Comparison of ENCODE assay signal across 19 mouse cellular contexts in genomic region chr4:43869821-43870220, GRCm38 (mm10). TPM values are rescaled to one million over a fixed set of nuclear protein-coding genes. Genes with fewer than 3 reads are reported as not detected.
DNase-seq lines count a peak whose midpoint lies in the region; ATAC-seq lines count a peak whose summit lies in the region.
"Had no signal": no experiment of that assay in that cellular context is flagged by ENCODE, and none has a peak within 500 bp of the region (broad histone marks: within the 10 kb centered on the region; RNA-seq: fewer than 3 reads in every experiment).

No protein-coding gene starts in this region.

- no peaks in the 10 kb centered on the region for H3K27me3 ChIP-seq in intestine, embryonic 14.5 days (replicated peaks; ENCODE audit: control insufficient read depth, insufficient read depth, low read length)
- H3K27me3 ChIP-seq in intestine, embryonic 15.5 days (replicated peaks) = no peaks in the 10 kb centered on the region; the same call in 1 of the 2 replicates
- H3K27me3 ChIP-seq: embryonic facial prominence, embryonic 15.5 days; heart, embryonic 13.5 days had no signal

- no peak for ATAC-seq in intestine, embryonic 14.5 days (replicated peaks; ENCODE audit: low FRiP score, low TSS enrichment, low read depth)
- ATAC-seq in intestine, embryonic 15.5 days = no peak
- ATAC-seq: forebrain, embryonic 14.5 days had no signal

- H3K27ac ChIP-seq in intestine, embryonic 14.5 days (ENCODE audit: low read depth) = no peak overlapping the region
- no peak overlapping the region for H3K27ac ChIP-seq in intestine, embryonic 15.5 days
- H3K27ac ChIP-seq: embryonic facial prominence, embryonic 15.5 days; forebrain, embryonic 10.5 days; gastrocnemius, adult 2 months; heart, embryonic 13.5 days; hindbrain, embryonic 10.5 days; hindbrain, embryonic 14.5 days had no signal

- peaks cover 3% of the 10 kb centered on the region; the same call in 1 of the 2 replicates for H3K4me1 ChIP-seq in intestine, embryonic 14.5 days (replicated peaks; ENCODE audit: control insufficient read depth, insufficient read depth, low read length)
- no peaks in the 10 kb centered on the region for H3K4me1 ChIP-seq in intestine, embryonic 15.5 days (replicated peaks)

- no peak overlapping the region for H3K9ac ChIP-seq in intestine, embryonic 14.5 days (ENCODE audit: low read length)
- H3K9ac ChIP-seq in intestine, embryonic 15.5 days = no peak overlapping the region
- H3K9ac ChIP-seq: embryonic facial prominence, embryonic 15.5 days; heart, embryonic 13.5 days; hindbrain, embryonic 14.5 days had no signal

- DNase-seq in intestine, embryonic 14.5 days (ENCODE audit: low spot score) = peak; percentile 21
- peak; percentile 38 for DNase-seq in ovary, adult 18-20 months (ENCODE audit: low spot score)
- no peak for DNase-seq in ovary, postnatal 14 days (ENCODE audit: low spot score)
- peak; percentile 52 for DNase-seq in lung, postnatal 36 days
- no peak for DNase-seq in Muller cell, postnatal 12 days (ENCODE audit: inconsistent ontology term)
- DNase-seq: cerebellum, adult 2 months; cerebellum, postnatal 10 days; gastrocnemius, adult 2 months; gastrocnemius, postnatal 25 days had no signal

- no peak overlapping the region for H3K4me3 ChIP-seq in intestine, embryonic 14.5 days (ENCODE audit: low read depth, low read length)
- H3K4me3 ChIP-seq in intestine, embryonic 15.5 days (replicated peaks) = no peak overlapping the region
- H3K4me3 ChIP-seq: embryonic facial prominence, embryonic 15.5 days; erythroblast, embryonic 14.5 days; forebrain, embryonic 10.5 days; gastrocnemius, adult 2 months; heart, embryonic 13.5 days; hindbrain, embryonic 10.5 days had no signal

- no peaks in the 10 kb centered on the region for H3K9me3 ChIP-seq in intestine, embryonic 14.5 days (ENCODE audit: control insufficient read depth, low read length)
- H3K9me3 ChIP-seq in intestine, embryonic 15.5 days = no peaks in the 10 kb centered on the region
- H3K9me3 ChIP-seq: embryonic facial prominence, embryonic 15.5 days had no signal

- WGBS in intestine, embryonic 14.5 days = 68% methylated on average over 10 of the region's 10 CpGs
- 71% methylated on average over 10 of the region's 10 CpGs for WGBS in intestine, embryonic 15.5 days

- H3K4me2 ChIP-seq in intestine, embryonic 14.5 days (ENCODE audit: low read length) = no peak overlapping the region
- no peak overlapping the region for H3K4me2 ChIP-seq in intestine, embryonic 15.5 days (replicated peaks)
- H3K4me2 ChIP-seq: embryonic facial prominence, embryonic 15.5 days; heart, embryonic 13.5 days; hindbrain, embryonic 14.5 days had no signal

- no peaks in the 10 kb centered on the region for H3K36me3 ChIP-seq in intestine, embryonic 14.5 days (ENCODE audit: control insufficient read depth, insufficient read depth, low read length)
- H3K36me3 ChIP-seq in intestine, embryonic 15.5 days = no peaks in the 10 kb centered on the region
- H3K36me3 ChIP-seq: embryonic facial prominence, embryonic 15.5 days; forebrain, embryonic 10.5 days; heart, embryonic 13.5 days; hindbrain, embryonic 10.5 days had no signal

RNA-seq across cellular contexts. Expression of gene Reck, which starts 5.5 kb away (rescaled TPM):
- 27.6 and 30.8 TPM in 2 replicates for polyA plus RNA-seq in intestine, embryonic 14.5 days (2014; fragmentation: Nextera tagmentation; extraction: Ambion mirVana)
- 16.4 and 17.0 TPM in 2 replicates for polyA plus RNA-seq in intestine, embryonic 15.5 days (2015; fragmentation: Nextera tagmentation; extraction: Ambion mirVana)
- polyA plus RNA-seq: erythroblast, embryonic 14.5 days had no signal

RNA-seq across cellular contexts. Expression of gene Olfr155, which starts 18.5 kb away (rescaled TPM):
- not detected in 2 replicates for polyA plus RNA-seq in intestine, embryonic 14.5 days (2014; fragmentation: Nextera tagmentation; extraction: Ambion mirVana)
- not detected in 2 replicates for polyA plus RNA-seq in intestine, embryonic 15.5 days (2015; fragmentation: Nextera tagmentation; extraction: Ambion mirVana)
- polyA plus RNA-seq: cerebellum, adult 2 months; embryonic facial prominence, embryonic 11.5 days; erythroblast, embryonic 14.5 days; forebrain, embryonic 10.5 days; forebrain, embryonic 14.5 days; heart, embryonic 13.5 days; heart, postnatal 0 days; hindbrain, embryonic 10.5 days; hindbrain, embryonic 14.5 days had no signal

RNA-seq across cellular contexts. Expression of gene Olfr157, which starts 29.8 kb away (rescaled TPM):
- not detected in 2 replicates for polyA plus RNA-seq in intestine, embryonic 14.5 days (2014; fragmentation: Nextera tagmentation; extraction: Ambion mirVana)
- not detected in 2 replicates for polyA plus RNA-seq in intestine, embryonic 15.5 days (2015; fragmentation: Nextera tagmentation; extraction: Ambion mirVana)
- polyA plus RNA-seq: cerebellum, adult 2 months; embryonic facial prominence, embryonic 11.5 days; erythroblast, embryonic 14.5 days; forebrain, embryonic 10.5 days; forebrain, embryonic 14.5 days; heart, embryonic 13.5 days; heart, postnatal 0 days; hindbrain, embryonic 10.5 days had no signal

RNA-seq across cellular contexts. Expression of gene Olfr156, which starts 46.1 kb away (rescaled TPM):
- not detected in 2 replicates for polyA plus RNA-seq in intestine, embryonic 14.5 days (2014; fragmentation: Nextera tagmentation; extraction: Ambion mirVana)
- not detected in 2 replicates for polyA plus RNA-seq in intestine, embryonic 15.5 days (2015; fragmentation: Nextera tagmentation; extraction: Ambion mirVana)
- polyA plus RNA-seq: cerebellum, adult 2 months; embryonic facial prominence, embryonic 11.5 days; embryonic facial prominence, embryonic 15.5 days; erythroblast, embryonic 14.5 days; forebrain, embryonic 10.5 days; forebrain, embryonic 14.5 days; heart, embryonic 13.5 days; heart, postnatal 0 days; hindbrain, embryonic 10.5 days; hindbrain, embryonic 14.5 days had no signal

Comparison
In these comparisons a context has a peak if more than half of its experiments do, and no peak if none do; other contexts are left out.
1. DNase-seq: peak in intestine, embryonic 14.5 days (single experiment), ovary, adult 18-20 months (single experiment) and lung, postnatal 36 days (single experiment); none in ovary, postnatal 14 days (single experiment) and Muller cell, postnatal 12 days (single experiment).